Mouse (Mus musculus): Measurements from ENCODE around the gene Plod2. TPM values are rescaled to one million over a fixed set of nuclear protein-coding genes. Genes with fewer than 3 reads are reported as not detected.

Plod2 gene
- total RNA-seq, 1 experiment from 2014 or later: 182 TPM

DNA sequence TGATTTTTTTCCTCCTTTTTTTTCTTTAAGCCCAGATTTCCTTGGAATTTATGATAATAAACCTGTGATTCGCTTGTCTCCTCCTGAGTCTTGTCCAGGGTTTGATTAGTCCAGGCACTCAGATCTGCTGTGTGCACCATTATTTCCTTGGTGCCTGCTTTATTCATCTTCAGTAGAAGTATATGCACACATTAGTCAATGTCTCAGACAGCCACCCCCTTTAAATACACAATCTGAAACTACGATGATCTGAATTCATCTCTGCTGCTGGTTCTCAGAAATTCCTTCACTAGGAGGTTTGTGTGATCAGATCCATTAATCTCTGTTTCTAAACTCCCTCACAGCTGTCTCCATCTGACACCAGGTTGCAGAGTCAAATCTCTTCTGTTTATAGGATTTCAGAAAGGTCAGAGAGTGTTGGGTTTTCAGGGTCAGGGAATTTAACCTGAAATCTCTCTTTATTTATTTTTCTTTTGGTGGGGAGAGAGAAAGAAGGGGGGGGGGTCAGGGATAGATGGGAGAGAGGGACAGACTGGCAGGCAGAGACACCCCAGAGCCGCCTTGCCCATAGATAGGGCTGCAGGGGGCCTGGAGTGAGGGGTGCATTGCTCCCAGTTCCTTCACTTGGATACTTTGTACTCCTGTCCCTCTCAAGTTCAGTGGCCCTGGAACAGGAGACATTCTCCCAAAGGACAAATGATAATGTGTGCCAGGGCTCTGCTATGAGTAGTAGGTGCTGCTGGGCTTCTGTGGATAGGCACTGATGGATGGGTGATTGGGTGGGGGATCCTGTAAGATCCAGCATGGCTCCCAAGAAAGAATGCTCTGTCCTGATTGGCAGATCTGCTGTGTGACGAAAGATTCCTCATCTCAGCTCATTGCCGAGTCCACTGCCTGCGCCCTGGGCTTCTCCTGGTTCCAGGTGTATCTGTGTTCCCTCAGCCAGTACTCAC lies 13.3 kb downstream of the Plod2 start:
- DNase-seq: no peak

DNA sequence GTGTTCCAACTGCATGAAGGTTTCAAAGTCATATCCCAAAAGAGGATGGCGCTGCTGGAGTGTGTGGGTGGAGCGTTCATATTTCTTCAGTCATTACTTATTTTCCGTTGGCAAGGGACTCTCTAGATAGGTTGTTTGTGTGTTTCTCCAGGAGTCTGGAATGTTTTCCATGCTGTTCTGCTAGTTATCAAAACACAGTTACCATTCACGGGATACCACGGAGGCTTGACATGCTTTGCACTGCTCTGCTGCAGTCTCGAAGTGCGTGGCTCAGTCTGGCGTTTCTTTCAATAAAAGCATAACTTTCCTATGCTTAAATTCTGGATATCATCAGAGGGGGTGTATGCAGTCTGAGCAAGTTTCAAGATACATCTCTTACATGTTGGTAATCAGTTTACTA lies 17.7 kb downstream of the Plod2 start:
- DNase-seq: no peak

DNA sequence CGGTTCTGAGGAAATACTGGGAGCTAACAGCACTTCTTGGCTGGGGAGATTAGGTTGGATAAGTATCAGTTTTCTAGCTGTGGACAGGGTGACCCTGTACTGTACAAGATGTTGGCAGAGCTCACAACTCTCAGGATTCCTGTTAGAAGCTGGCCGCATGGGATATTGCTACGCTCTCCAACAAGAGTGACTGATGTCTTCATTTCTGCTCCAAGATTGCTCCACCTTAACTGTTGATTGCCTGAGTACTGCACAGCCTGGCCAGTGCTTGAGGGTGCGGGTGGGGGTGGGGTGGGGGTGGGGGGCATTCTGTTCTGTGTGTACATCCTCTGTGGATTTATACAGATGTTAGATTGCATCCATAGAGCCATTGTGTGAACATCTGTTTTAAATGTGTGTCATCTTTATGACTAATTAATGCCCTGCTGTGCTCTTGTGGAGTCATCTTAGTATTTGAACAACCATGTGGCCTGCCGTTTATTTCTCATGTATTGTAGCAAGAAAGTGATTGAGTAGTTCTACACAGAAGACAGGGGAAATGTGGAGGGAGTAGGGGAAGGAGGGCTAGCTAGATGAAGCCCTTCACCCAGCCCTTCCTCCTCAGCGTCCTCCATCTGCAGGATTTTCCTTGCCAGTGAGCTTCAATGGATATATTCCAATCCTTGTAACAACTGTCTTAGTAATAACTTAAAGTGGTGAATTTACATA lies 19.0 kb downstream of the Plod2 start:
- DNase-seq: peak; percentile 61

- no peak for DNase-seq
Measured at GRCm38 (mm10) chr9:92562416-92562815, 20.4 kb downstream of the Plod2 start.

DNA sequence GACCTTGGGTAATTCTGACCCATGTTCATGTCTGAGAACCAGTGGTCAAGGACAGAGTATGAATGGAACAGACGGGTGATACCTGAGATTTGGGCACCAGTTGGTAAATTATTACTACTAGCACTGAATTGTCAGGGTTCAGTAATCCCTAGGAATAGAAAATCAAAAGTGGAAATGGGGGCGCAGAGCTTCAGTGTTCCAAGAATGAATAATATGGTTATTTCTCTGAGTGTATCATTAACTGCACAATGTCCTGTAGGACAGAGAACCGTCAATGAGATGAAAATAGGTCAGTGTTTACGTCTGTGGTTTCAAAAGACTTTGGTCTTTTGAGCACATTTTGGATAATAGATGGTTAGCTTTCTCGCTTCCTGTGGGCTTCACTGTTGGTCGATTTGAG lies 21.3 kb downstream of the Plod2 start:
- no peak for DNase-seq

DNA sequence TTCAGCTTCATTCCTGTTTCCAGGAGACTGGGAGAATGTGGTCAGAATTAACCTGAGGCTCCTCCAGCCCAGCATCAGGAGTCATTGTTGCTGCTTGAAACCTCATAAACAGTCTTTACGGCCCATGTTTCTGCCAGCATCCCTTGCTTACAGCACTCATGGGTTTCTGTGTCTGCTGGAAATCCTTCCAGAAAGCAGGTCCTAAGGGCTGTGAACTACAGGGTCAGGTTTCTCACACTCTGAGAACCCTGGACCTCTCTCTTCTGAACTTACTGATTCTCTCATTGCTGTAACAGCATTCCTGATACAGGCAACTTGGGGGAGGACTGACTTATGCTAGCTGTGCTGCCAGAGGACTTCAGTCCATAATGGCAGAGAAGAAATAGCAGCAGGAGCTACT lies 22.4 kb downstream of the Plod2 start:
- no peak for DNase-seq

- DNase-seq: no peak
Measured at GRCm38 (mm10) chr9:92566234-92566633, 24.2 kb downstream of the Plod2 start.

- no peak for DNase-seq
Measured at GRCm38 (mm10) chr9:92567474-92567873, 25.5 kb downstream of the Plod2 start.

- no peak for DNase-seq
Measured at GRCm38 (mm10) chr9:92568798-92569197, 26.8 kb downstream of the Plod2 start.

DNA sequence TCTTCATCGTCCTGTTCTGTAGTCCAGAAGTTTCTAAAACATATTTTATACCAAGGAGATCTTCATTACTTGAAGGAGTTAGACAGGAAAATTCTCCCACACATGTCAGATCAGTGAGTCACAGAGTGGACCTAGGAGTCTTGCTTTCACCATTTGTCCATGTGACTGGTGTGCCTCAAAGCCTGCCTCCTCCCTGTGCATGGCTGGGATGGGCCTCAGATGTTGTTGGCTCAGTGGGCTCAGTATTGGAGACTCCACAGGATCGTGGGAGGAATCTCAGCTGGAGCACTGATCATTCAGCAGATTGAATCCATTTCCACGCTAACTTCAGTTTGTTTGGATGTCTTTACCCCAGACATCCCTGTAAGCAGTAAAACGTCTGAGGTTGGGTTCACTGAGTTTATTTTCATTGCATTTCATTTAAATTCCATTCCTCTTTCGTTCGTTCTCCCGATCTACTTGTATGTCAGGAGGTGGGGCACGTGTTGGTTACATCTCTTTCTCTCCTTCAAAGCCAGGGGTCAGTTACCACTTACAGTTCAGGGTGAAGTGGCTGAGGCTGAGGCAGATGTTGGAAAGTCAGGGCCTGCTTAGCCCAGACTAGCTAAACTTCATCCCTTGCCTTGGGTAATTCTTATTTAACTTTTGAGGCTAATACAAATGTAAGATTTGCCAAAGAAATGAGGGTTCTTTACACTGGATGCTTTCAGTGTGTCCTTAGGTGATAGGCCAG lies 30.5 kb downstream of the Plod2 start:
- no peak for DNase-seq

- no peak for DNase-seq
Measured at GRCm38 (mm10) chr9:92583876-92584275, 41.9 kb downstream of the Plod2 start.

DNA sequence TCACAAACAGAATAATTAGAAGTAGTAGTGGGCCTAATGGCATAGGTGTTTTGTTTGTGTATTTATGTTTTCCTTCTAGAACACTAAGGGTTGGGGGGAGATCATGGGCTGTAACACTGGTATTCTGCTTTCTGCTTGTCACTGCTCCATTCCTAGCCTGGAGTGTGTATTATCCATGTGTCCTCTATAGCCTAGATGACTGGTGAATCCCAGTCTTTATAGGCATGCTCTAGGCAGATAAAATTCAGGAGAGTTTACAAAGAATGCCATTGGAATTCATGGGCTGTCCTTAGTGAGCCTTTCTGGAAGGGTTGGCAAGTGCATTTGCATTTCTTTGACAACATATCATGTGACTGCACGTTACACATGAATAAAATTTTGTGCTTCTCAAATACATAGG lies 44.0 kb downstream of the Plod2 start:
- DNase-seq: no peak

- no peak for DNase-seq
Measured at GRCm38 (mm10) chr9:92587391-92587790, 45.4 kb downstream of the Plod2 start.

DNA sequence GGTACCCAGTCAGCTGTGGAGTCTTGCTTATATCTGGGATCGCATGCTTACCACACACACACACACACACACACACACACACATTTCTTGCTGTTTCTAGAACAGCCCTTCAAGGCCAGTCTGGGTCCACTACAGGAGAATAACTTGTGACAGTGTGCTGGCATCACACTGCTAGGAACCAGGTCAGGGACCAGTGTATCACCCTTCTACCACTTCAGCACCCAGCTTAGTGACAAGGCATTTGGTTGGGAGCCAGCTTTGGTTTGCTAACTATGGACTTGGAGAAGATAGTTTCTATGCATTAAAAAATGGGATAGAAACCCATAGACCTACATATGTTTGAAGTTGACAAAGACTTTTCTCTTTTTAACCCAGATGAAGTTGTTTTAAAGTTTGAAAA lies 46.2 kb downstream of the Plod2 start:
- peak; percentile 73 for DNase-seq

DNA sequence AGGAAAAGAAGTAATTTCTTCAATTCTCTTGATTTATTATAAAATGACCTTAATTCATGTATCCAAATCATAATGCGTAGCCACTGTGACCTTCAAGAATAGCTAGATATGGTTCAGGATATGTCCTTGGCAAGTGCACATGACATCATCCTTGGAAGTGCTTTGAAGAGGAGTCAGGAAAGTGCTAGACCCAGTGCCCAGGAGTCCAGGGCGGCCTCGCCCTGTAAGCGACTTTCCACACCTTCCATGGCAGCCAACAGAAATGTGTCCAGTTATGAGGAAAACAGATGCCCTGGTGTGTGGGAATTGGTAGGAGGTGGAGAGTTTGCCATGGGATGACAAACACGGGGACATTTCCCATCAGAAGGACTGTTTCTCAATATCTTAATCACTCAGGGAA lies 47.0 kb downstream of the Plod2 start:
- DNase-seq: peak; percentile 49

GRCm38 (mm10) chr9:92591482-92591881 lies 49.5 kb downstream of the Plod2 start:
- no peak for DNase-seq

DNA sequence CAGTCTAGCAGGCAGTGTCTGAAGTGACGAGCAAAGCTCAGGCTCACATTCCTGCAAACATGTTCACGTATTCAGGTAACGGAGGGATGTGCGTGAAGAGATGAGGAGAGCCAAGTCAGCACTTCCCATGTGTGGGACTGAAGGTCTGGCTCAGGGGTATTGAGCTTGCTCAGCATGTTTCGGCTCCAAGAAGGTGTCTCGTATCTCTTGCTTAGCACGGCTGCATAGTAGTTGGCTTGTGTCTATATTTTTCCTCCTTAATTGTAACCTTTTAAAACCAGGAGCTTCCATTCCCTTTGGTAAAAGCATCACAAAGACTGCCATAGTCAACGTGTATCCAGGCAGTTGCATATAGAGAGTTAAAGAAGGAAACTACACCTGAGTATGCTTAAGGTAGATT lies 50.7 kb downstream of the Plod2 start:
- DNase-seq: no peak

DNA sequence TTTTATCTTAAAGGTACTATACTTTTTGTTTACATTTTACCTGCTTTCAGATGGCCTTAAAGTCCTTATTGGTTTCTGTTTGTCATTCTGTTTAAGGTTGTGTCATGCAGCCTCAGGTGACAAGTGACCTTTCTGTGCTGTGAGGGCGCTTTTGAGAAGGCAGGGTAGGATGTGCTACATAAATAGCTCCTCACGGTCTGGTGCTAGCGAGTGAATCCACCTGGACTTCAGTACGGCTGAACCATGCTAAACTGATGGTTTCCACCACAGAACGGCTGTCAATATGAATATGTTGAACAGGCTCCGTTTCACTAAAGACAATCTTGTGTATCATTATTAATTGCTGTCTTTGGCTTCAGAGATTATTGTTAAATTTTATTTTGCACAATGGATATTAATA lies 52.5 kb downstream of the Plod2 start:
- no peak for DNase-seq

DNA sequence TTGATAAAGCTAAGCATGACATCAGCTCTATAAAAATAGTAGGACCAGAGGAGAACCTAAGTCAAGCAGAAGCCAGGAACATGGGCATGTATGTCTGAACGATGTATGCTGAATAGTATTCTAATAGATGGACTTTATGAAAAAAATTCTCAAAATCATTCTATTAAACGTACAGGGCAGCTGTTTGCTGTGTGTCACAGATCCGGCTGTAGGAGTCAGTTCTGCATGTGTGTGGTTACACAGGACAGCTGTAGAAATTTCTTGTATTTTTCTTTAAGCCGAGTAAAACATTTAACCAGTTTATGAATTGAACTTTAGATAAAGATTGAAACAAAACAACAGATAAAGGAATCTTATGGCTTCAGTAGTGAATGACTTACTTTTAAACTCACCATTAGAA lies 53.3 kb downstream of the Plod2 start:
- DNase-seq: no peak

DNA sequence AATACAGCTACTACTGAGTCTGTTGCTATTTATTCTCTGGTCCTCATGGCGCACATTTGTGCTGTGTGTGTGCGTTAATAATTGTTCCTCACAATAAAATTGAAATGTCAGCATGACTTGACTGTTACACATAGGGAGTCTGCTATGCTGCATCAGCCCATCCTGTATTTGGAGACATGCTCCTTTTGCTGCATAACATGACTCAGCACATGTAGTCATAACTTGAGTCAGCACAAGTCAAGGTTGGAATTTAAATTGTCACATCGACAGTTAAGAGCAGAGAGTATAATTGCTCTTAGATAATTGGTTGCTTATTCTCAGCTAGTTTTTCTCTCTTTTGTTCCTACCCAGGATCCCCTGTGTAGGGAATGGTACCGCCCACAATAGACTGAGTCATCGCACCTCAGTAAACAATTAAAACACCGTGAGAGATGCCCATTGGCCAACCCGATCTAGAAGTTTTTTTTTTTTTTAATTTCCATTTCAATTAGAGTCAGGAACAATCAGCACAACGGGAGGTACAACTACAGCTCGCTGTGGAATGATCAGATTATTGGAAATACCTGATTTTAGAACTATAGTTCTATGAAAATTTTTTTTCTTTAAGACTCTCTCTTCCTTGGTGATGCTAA lies 55.0 kb downstream of the Plod2 start:
- peak; percentile 19 for DNase-seq

- peak; percentile 53 for DNase-seq
Measured at GRCm38 (mm10) chr9:92597776-92598175, 55.8 kb downstream of the Plod2 start.

- no peak for DNase-seq
Measured at GRCm38 (mm10) chr9:92599940-92600538, 58.0 kb downstream of the Plod2 start.

Measured in adrenal gland, postnatal 14 days (tissue).